Mouse (Mus musculus) lung, adult 2 months (tissue): ENCODE data around the gene Ubox5.

Source experiments
- CTCF ChIP-seq: fragments of 200-500 bp; IDR thresholded peaks from 2 replicates; pipeline ENCODE4 v1.5.1; 2011; ENCODE audit warnings: mild to moderate bottlenecking, low read length, control low read depth; ENCODE audit not compliant: insufficient read depth
- POLR2A ChIP-seq: fragments of 200-500 bp; IDR thresholded peaks from 2 replicates; pipeline ENCODE4 v1.6.1; 2011; ENCODE audit warnings: low read depth, mild to moderate bottlenecking, control low read depth, low read length, borderline replicate concordance; ENCODE audit errors: extremely low read depth

DNA sequence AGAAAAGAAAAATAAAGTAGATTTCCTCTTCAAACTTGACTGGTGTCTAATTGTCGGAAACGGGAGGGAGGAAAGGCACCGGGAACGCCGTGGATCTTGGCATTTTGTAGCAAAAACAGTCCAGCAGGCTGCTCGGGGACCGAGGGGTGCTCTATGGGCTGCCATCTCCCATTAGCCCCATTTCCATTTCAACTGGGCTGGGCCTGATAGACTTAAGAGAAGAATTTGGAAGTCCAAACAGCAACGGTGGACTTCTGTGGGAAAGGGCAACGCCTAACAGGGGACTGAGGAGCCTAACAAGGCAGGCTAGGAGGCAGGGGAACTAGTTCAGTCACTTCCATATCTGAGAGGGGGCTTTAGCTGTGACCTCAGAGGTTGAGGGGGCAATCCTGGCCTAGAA, 52.8 kb downstream of the Ubox5 start:
- no peak for TF ChIP-seq CTCF
- TF ChIP-seq POLR2A: no peak
